Mouse (Mus musculus): ENCODE results near the gene Pced1a.

Pced1a gene

GRCm38 (mm10) chr2:130424126-130424853 lies at the start of gene Pced1a, which contains the start of gene Vps16:
Gene Pced1a (minus strand): TSS chr2:130424701.
Gene Vps16 (plus strand): TSS chr2:130424339.
- DNase-seq, result peak; percentile 94 to 95

GRCm38 (mm10) chr2:130472908-130473510 lies 48.5 kb upstream of the Pced1a start:
- no peak for DNase-seq

- no peak for DNase-seq
Measured at GRCm38 (mm10) chr2:130469935-130470334, 45.4 kb upstream of the Pced1a start.

DNA sequence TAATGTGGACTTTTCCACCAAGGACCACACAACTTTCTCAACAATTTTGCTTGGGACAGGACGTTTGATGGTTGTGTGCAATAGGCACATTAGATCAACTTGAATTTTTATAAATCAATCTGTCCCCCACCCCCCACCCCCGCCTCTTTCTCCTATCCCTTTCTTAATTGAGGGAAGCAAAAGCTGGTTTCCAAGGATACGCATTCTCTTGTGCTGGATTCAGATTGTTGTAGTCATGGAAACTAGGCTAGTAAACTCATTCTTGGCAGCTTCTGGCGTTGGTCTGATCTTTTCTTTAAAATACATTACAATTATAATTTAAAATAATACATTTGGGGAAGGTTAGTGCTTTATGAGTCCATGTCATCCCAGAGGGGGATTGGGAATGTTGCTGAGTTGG lies 44.9 kb upstream of the Pced1a start:
- DNase-seq, result no peak

DNA sequence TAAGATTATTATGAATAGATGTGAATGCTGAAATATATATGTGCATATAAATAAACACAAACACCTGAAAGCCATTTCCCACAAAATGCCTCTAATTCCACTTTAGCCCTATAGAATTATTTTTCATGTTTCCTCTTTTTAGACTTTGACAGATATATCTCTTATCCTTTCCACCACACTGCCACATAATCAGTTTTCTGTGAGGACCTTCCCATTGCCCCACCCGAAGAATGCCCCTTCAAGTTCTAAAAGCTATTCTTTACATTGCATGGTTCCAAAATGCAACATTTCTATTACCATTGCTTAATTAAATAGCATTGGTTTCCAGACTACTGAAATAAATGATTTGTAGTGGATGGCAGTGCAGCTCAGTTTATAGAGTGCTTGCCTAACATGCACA lies 41.9 kb upstream of the Pced1a start:
- no peak for DNase-seq

DNA sequence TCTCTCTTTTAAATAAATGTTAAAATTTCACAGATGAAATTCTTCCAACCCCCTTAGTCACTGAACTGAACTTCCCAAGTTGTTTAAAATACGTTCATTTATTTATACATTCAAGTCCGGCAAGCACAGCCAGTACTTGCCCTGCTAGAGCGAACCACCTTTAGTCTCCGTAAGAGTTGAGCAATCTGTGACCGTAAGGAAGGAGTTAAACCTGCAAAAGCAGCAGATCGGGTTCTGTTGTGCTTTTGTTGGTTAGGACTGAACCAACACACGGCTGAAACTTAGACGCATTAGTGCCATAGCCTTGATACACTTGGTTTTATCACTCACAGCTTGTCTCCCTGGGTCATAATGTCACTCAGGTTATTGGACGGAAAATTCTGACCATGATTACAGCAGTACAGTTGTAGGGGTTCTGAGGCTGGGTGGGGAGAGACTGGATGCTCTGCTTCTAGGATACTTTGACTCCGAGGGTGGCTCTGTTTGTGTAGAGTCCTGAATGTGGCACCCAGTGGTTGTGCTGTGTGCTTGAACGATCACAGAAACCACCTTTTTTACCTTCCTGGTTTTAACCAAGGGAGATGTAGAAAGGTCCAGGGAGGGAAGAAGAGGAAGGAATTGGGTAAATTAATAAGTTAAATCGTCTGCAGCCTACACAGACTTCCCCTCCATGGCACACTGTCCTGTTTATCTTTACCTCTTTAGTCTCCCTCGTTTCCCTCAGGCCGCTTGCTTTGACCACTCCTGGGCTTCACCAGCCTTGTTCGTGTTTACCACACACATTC lies 37.0 kb upstream of the Pced1a start:
- no peak for DNase-seq

- DNase-seq, result no peak
Measured at GRCm38 (mm10) chr2:130459576-130459975, 35.1 kb upstream of the Pced1a start.

GRCm38 (mm10) chr2:130457871-130458270 lies 33.4 kb upstream of the Pced1a start:
- peak; percentile 33 to 38 for DNase-seq

DNA sequence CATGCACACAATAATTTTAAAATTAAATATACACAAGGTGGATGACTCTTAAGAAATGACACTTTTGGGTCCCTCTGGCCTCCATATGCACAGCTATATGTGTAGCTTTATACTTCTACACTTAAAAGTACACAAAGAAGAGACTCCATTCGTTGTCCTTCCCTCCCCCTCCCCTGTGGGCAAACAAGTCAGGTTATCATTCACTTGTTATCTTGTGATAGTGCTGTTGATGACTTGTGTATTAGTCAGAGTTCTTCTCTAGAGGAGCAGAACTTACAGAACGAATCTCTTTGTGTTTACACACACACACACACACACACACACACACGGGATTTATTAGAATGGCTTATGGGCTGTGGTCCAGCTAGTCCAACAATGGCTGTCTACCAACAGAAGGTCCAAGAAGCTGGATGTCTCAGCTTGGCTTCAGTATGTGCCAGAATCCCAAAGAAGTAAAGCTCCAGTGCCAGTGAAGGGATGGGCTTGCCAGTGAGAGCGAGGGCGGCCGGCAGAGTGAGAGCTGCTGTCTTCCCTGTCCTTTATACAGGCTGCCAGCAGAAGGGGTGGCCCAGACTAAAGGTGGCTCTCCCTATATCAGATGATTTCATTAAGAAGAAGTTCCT lies 30.4 kb upstream of the Pced1a start:
- DNase-seq, result peak; percentile 62 to 65

DNA sequence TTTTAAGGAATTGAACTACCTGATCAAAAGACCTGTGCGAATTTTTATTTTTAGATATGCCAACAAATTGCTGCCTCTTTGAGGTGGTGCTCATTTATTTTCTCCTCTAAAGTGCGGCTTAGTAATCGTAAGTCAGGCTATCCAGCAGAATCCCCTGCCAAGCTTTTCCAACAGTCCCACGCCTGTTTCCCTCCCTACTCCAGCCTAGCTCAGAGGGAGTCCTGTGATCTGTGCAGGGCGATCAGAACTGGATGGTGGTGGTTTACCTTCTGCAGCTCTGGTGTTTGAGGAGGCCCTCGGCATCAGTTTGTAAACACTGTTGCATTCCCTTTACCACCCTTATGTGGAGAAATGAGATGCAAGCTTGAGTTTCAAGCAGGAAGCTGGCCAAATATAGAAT lies 28.9 kb upstream of the Pced1a start:
- peak; percentile 18 to 22 for DNase-seq

- DNase-seq, result no peak
Measured at GRCm38 (mm10) chr2:130452266-130452665, 27.8 kb upstream of the Pced1a start.

GRCm38 (mm10) chr2:130451727-130452090 lies 27.2 kb upstream of the Pced1a start:
- peak in 1 of 2 experiments; percentile 23 for DNase-seq

- DNase-seq, result no peak
Measured at GRCm38 (mm10) chr2:130451086-130451726, 26.7 kb upstream of the Pced1a start.

DNA sequence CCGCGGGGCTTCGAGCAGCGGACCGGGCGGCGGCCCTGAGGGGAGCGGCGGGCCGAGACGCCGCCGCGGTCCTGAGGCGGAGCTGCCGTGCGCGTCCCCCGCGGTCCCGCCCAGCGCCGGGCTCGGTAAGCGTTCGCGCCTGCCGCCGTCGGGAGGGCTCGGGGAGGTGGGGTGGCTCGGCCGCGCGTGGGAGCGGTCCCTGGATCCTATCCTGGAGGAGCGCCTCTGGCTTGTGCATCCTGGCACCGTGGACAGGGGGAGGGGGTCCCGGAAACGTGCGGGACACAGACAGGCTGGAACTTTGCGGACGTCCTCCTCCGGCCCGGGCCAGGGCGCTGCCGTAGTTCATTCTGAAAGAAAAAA lies 25.9 kb upstream of the Pced1a start:
- DNase-seq, result peak; percentile 77 to 83

DNA sequence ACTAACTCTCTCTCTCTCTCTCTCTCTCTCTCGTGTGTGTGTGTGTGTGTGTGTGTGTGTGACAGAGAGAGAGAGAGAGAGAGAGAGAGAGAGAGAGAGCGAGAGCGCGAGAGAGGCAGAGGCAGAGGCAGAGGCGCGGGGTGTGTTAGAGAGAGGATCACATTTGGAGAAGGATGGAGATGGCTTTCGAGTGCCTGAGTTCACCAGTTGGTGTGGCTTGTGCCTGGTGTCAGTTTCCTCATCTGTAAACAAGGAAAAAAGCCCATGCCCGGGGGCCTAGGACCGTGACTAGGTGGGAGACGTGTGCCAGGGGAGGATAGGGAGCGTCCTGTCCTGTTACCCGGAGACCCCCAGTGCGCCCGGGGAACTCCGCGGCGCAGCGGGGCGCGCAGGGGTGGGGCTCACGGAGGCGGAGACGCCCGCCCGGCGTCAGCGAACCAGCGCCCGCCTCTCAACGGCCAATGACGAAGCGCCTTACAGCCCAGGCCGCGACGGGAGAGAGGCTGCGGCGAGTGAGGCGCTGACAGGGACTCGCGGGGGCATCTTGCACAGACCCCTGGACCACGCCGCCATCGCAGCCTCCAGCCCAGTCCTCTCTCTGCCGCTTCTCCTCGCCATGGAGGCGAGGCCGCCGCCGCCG lies 25.4 kb upstream of the Pced1a start, which contains the start of gene Ptpra:
Gene Ptpra (plus strand): TSS at position 485 of the 640 bp plus-strand sequence.
- DNase-seq, result peak; percentile 93 to 94

DNA sequence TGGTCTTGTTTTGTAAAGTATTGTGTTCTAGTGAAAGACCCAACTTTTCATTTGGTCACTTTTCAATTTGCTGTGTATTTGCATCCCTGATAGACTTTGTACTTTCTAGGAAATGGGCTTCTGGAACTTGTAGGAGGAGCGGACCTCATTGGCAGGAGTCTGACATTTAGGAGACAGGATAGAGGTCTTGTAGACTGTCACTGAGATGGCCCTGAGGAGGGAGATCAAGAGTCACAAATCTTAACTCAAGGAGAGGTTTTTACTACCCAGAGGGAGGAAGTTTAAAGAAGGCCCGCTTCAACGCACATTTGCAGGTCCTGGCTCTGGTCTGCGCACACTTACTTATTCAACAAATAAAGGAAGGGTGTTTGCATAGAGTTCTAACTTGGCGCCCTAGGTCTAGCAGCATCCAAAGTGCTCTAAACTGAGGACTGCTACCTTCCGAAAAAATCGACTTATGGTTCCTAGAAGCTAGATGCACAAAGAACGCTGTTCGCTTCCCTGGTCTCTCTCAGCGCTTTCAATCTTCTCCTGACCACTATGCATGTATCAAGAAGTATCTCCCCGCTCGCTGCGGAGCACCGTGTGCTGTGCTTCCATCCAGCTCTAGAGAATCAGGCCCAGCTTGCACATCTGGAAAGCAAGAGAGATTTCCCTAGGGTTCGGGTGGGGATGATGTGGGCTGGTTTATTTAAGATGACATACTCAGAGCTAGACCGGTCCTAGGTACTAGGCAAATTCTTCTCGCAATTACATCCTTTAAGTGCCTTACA lies 24.7 kb upstream of the Pced1a start:
- DNase-seq, result no peak

DNA sequence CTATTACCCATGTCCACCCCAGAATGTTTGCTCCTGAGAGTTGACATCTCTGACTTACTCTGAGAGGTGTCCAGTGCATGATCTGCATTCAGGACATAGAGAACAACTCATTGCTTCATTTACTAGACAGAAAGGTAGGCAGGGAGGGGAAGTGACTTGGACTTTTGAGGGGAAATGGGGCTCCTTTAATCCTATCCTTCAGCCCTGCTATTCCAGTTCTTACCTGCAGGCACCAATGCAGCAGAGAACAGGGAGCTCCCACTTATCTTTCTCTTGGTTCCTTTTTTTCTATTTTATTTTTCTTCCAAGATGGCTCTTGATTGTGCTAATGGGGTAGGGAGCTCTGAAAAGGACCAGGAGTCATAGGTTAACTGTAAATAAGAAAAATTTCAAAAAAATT lies 23.9 kb upstream of the Pced1a start:
- no peak for DNase-seq

DNA sequence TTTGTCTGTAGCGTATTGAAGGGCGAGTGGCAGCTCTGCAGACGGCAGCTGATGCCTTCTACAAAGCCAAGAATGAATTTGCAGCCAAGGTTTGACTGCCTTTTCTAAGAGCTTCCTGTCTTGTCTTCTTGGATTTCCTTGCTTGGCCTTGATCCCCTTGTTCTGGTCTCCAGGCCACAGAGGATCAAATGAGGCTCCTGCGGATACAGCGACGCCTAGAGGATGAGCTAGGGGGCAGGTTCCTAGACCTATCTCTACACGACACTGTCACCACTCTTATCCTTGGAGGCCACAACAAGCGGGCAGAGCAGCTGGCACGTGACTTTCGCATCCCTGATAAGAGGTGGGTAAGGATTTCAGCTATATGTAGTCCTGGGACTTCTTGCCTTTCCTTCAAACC lies 17.7 kb upstream of the Pced1a start:
- no peak for DNase-seq

- DNase-seq, result peak in 1 of 2 experiments; percentile 15
Measured at GRCm38 (mm10) chr2:130439840-130440480, 15.5 kb upstream of the Pced1a start.

DNA sequence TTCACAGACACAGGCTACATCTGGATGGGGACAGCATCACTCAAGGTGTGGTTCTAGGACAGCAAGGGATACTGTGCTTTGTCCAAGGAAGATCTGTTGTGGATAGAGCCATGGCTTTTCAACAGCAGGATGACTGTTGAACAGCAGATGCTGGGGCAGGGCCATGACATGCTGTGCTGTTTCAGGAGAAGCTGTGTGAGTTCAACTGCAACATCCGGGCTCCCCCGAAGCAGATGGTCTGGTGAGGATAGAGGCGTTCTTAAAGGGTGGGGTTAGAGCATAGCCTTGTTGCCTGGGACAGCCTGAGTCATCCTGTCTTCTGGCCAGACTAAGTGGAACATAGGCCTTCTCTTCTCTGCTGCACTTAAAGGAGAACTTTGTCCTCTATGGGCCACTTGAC lies 14.4 kb upstream of the Pced1a start:
- DNase-seq, result no peak

DNA sequence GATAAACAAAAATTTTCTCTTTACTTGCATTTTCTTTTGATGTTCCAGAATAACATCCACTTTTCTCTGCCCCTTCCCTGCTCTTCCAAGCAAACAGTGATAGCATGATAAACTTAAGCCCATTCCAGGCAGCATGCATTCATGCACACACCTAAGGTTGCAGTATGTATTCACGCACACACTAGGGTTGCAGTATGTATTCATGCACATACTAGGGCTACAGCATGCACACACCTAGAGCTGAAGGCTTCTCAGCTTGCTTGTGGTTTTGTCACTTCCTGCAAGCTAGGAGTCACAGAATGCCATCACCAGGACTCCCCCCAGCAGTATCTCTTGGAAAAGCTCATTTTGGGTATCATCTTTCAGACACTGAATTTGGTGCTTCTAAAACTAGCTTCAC lies 12.3 kb upstream of the Pced1a start:
- no peak for DNase-seq

All from cerebellum, adult 18-20 months (tissue).